Mouse (Mus musculus) liver, embryonic 16.5 days (tissue): Measurements from ENCODE around the gene Vdac1. TPM values are rescaled to one million over a fixed set of nuclear protein-coding genes. Genes with fewer than 3 reads are reported as not detected.

Experiments used
- ATAC-seq: fragments of 200-750 bp; cut with Nextera tagmentation; 2 replicates; pipeline ENCODE4 v1.8.0; 2017; ENCODE audit warnings: low read depth, mild to moderate bottlenecking, moderate number of reproducible peaks, moderate library complexity
- H3K27ac ChIP-seq: fragments of 300-500 bp; sonication (generic); 2 replicates; pipeline ENCODE4 v1.5.1; 2014; ENCODE audit warnings: mild to moderate bottlenecking, low read length
- H3K27me3 ChIP-seq: fragments of 300-500 bp; sonication (generic); 2 replicates; pipeline ENCODE4 v1.6.1; 2014; ENCODE audit warnings: low read depth, low read length, mixed read lengths; ENCODE audit not compliant: control insufficient read depth, insufficient read depth
- H3K36me3 ChIP-seq: fragments of 300-500 bp; sonication (generic); 2 replicates; pipeline ENCODE4 v1.6.1; 2014; ENCODE audit warnings: mild to moderate bottlenecking; ENCODE audit not compliant: control insufficient read depth, insufficient read depth
- H3K4me1 ChIP-seq: fragments of 300-500 bp; sonication (generic); 2 replicates; pipeline ENCODE4 v1.6.1; 2014; ENCODE audit warnings: low read depth, low read length, mixed read lengths; ENCODE audit not compliant: control insufficient read depth
- H3K4me2 ChIP-seq: fragments of 300-500 bp; sonication (generic); 2 replicates; pipeline ENCODE4 v1.6.1; 2014; ENCODE audit warnings: low read depth, low read length, mixed read lengths
- H3K4me3 ChIP-seq: fragments of 300-500 bp; sonication (generic); 2 replicates; pipeline ENCODE4 v1.5.1; 2014; ENCODE audit warnings: low read depth, mild to moderate bottlenecking, low read length
- H3K9ac ChIP-seq: fragments of 300-500 bp; sonication (generic); 2 replicates; pipeline ENCODE4 v1.6.1; 2014; ENCODE audit warnings: low read depth, low read length
- H3K9me3 ChIP-seq: fragments of 300-500 bp; sonication (generic); replicated peaks from 2 replicates; pipeline ENCODE4 v1.6.1; 2016; ENCODE audit warnings: low read length; ENCODE audit not compliant: control insufficient read depth
- WGBS: fragments of 180-500 bp; shearing (Covaris S2); extraction: QIAGEN DNeasy Blood & Tissue Kit; methylation state at CpG from one replicate; pipeline ENCODE4 v1.1.7; 2014; ENCODE audit not compliant: insufficient replicate concordance; 5-methylcytosine and 5-hydroxymethylcytosine counted together
- polyA plus RNA-seq: library from polyadenylated mRNA; unstranded; fragments of >200 nt; fragmentation: Nextera tagmentation; extraction: Ambion mirVana; gene quantifications from 2 replicates; pipeline ENCODE4 v1.2.1, GENCODE M21; 2015

The Vdac1 gene
- polyA plus RNA-seq = 120 and 121 TPM in 2 replicates

GRCm38 (mm10) chr11:52360471-52361277 is at the start of gene Vdac1:
Gene Vdac1 (plus strand): TSS chr11:52360860.
- H3K27me3 ChIP-seq = no peaks in the 10 kb centered on the region
- H3K4me3 ChIP-seq = peak within 1 kb of the TSS; percentile 91
- no peaks in the 10 kb centered on the region for H3K9me3 ChIP-seq
- under 1% methylated on average over 73 of the region's 84 CpGs for WGBS
- H3K36me3 ChIP-seq = no peaks in the 10 kb centered on the region
- peaks cover 49% of the 10 kb centered on the region for H3K4me1 ChIP-seq
- ATAC-seq = peak; percentile 90
- H3K9ac ChIP-seq = peak within 1 kb of the TSS; percentile 97
- peak within 1 kb of the TSS; percentile 93 for H3K27ac ChIP-seq
- peak within 1 kb of the TSS; percentile 94 for H3K4me2 ChIP-seq

GRCm38 (mm10) chr11:52314102-52314793 is 46.4 kb upstream of the Vdac1 start:
- no peak overlapping the region for H3K4me2 ChIP-seq
- H3K4me1 ChIP-seq = no peaks in the 10 kb centered on the region
- no peak overlapping the region for H3K9ac ChIP-seq
- H3K9me3 ChIP-seq = no peaks in the 10 kb centered on the region
- H3K36me3 ChIP-seq = no peaks in the 10 kb centered on the region
- WGBS = 11% methylated on average over 26 of the region's 26 CpGs
- ATAC-seq = no peak
- H3K27me3 ChIP-seq = peaks cover 10% of the 10 kb centered on the region
- H3K4me3 ChIP-seq = no peak overlapping the region
- H3K27ac ChIP-seq = no peak overlapping the region

GRCm38 (mm10) chr11:52318445-52318844 is 42.2 kb upstream of the Vdac1 start:
- no peak for ATAC-seq
- Histone ChIP-seq H3K9me3 (no peaks in the 10 kb centered on the region), H3K4me3 (no peak overlapping the region), H3K27me3 (peaks cover 10% of the 10 kb centered on the region), H3K4me2 (no peak overlapping the region), H3K9ac (no peak overlapping the region), H3K4me1 (no peaks in the 10 kb centered on the region), H3K36me3 (no peaks in the 10 kb centered on the region), H3K27ac (no peak overlapping the region)
- 11% methylated on average over 13 of the region's 13 CpGs for WGBS

- no peaks in the 10 kb centered on the region for H3K9me3 ChIP-seq
- 43% methylated on average over 4 of the region's 4 CpGs for WGBS
- H3K4me1 ChIP-seq = no peaks in the 10 kb centered on the region
- no peak overlapping the region for H3K27ac ChIP-seq
- no peak overlapping the region for H3K4me3 ChIP-seq
- no peak for ATAC-seq
- H3K36me3 ChIP-seq = no peaks in the 10 kb centered on the region
- peaks cover 5% of the 10 kb centered on the region for H3K27me3 ChIP-seq
- H3K9ac ChIP-seq = no peak overlapping the region
- H3K4me2 ChIP-seq = no peak overlapping the region
Observed at GRCm38 (mm10) chr11:52319664-52320063, 41.0 kb upstream of the Vdac1 start.

- Histone ChIP-seq H3K9ac (no peak overlapping the region), H3K27ac (no peak overlapping the region), H3K36me3 (no peaks in the 10 kb centered on the region), H3K4me3 (no peak overlapping the region), H3K4me2 (no peak overlapping the region), H3K4me1 (no peaks in the 10 kb centered on the region), H3K9me3 (no peaks in the 10 kb centered on the region), H3K27me3 (no peaks in the 10 kb centered on the region)
- no peak for ATAC-seq
- 55% methylated on average over 4 of the region's 4 CpGs for WGBS
Observed at GRCm38 (mm10) chr11:52320529-52320928, 40.1 kb upstream of the Vdac1 start.

- Histone ChIP-seq H3K9ac (no peak overlapping the region), H3K4me2 (no peak overlapping the region), H3K4me3 (no peak overlapping the region), H3K9me3 (no peaks in the 10 kb centered on the region), H3K27me3 (no peaks in the 10 kb centered on the region), H3K27ac (no peak overlapping the region), H3K4me1 (no peaks in the 10 kb centered on the region), H3K36me3 (no peaks in the 10 kb centered on the region)
- 43% methylated on average over 3 of the region's 3 CpGs for WGBS
- no peak for ATAC-seq
Observed at GRCm38 (mm10) chr11:52321540-52321939, 39.1 kb upstream of the Vdac1 start.

GRCm38 (mm10) chr11:52324442-52325367 is 36.0 kb upstream of the Vdac1 start:
- WGBS = 62% methylated on average over 23 of the region's 23 CpGs

GRCm38 (mm10) chr11:52327313-52327712 is 33.3 kb upstream of the Vdac1 start:
- Histone ChIP-seq H3K4me2 (no peak overlapping the region), H3K4me1 (no peaks in the 10 kb centered on the region), H3K9ac (no peak overlapping the region), H3K27me3 (no peaks in the 10 kb centered on the region), H3K36me3 (no peaks in the 10 kb centered on the region), H3K4me3 (no peak overlapping the region), H3K9me3 (no peaks in the 10 kb centered on the region), H3K27ac (no peak overlapping the region)
- ATAC-seq = no peak
- 38% methylated on average over 3 of the region's 3 CpGs for WGBS

More at GRCm38 (mm10) chr11:52324442-52325367, 36.0 kb upstream of the Vdac1 start:
- ATAC-seq = no peak
- no peaks in the 10 kb centered on the region for H3K27me3 ChIP-seq
- H3K36me3 ChIP-seq = no peaks in the 10 kb centered on the region
- no peak overlapping the region for H3K4me3 ChIP-seq
- H3K9ac ChIP-seq = no peak overlapping the region
- H3K9me3 ChIP-seq = no peaks in the 10 kb centered on the region
- H3K27ac ChIP-seq = no peak overlapping the region
- H3K4me1 ChIP-seq = no peaks in the 10 kb centered on the region
- no peak overlapping the region for H3K4me2 ChIP-seq
